Mouse (Mus musculus) stomach, adult 2 months (tissue): ENCODE measurements around the gene Sik3. TPM values are rescaled to one million over a fixed set of nuclear protein-coding genes. Genes with fewer than 3 reads are reported as not detected.

ENCODE experiments used
- polyA plus RNA-seq: library from polyadenylated mRNA; depleted of rRNA; stranded (reverse); fragments of >200 nt; gene quantifications from 2 replicates; pipeline ENCODE4 v1.2.3, GENCODE M21; 2012; rRNA removed

Sik3 gene
- 6.3 and 7.7 TPM in 2 replicates for polyA plus RNA-seq

GRCm38 (mm10) chr9:46012091-46013008 is at the start of gene Sik3, which contains the start of gene Pafah1b2:
Sik3 (plus strand) TSS chr9:46012820.
Pafah1b2 (minus strand) TSS chr9:46012690.

DNA sequence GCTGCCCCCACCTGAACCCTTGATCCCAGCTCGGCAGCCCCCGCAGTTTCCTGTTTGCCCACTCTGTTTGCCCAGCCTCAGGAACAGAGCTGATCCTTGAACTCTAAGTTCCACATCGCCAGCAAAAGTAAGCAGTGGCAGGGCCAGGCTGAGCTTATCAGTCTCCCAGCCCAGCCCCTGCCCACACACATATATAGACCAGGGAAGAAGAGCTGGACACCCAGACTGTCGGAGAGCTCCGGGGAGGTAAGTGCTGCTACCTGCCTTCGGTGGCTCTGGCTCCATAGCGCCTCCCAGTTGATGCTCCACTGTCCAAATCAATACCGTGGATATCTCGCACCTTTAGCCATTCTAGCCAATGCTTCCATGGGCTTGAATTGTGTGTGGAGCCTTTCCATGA is 215.9 kb downstream of the Sik3 start, which contains the start of gene Apoa1:
TSS of gene Apoa1 (plus strand) at position 90 of the 400 bp plus-strand sequence.

GRCm38 (mm10) chr9:46235596-46235648 is 222.8 kb downstream of the Sik3 start, which contains the start of gene Apoc3:
Apoc3 (minus strand) TSS chr9:46235636.

GRCm38 (mm10) chr9:46240526-46241153 is 228.0 kb downstream of the Sik3 start, which contains the start of gene Apoa4:
Apoa4 (plus strand) TSS chr9:46240696.

DNA sequence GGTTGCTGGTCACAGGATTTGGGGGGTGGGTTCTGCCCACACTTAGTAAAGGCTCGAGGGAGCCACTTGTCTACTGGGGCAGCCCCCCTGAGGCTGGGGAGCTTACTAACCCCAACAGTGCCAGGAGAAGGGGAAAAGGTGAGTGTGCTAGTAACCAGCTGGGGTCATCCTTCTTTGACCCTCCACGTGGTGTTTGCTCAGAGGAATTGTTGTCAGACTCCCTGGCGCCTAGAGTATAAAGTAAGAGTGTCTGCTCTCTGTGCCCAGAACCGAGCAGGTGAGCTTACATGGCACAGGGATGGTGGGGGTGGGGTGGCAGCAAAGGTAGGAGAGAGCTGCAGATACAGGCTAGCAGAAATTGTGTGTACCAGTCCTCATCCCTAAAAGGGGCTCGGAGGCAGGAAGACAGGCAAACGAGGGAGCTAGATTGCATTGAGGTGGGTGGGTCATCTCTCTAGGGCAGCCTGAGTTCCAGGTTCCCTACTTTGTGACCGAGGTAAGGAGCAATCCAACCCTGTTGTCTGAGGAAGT is 255.8 kb downstream of the Sik3 start, which contains the start of gene Apoa5:
TSS of gene Apoa5 (plus strand) at position 291 of the 531 bp plus-strand sequence.

GRCm38 (mm10) chr9:46272677-46273454 is 260.2 kb downstream of the Sik3 start, which contains the start of gene Zpr1:
Zpr1 (plus strand) TSS chr9:46273064.

Other genes with a start within 250 kb of the Sik3 start
- 3.8 and 7.7 TPM in 2 replicates for gene Cep164, start 184.1 kb upstream of the Sik3 start, polyA plus RNA-seq
- 4.6 and 7.5 TPM in 2 replicates for gene Bace1, start 174.2 kb upstream of the Sik3 start, polyA plus RNA-seq
- 19.4 and 24.3 TPM in 2 replicates for gene Pcsk7, start 106.3 kb upstream of the Sik3 start, polyA plus RNA-seq
- gene Rnf214, start 105.9 kb upstream of the Sik3 start, polyA plus RNA-seq = 4.1 and 5.1 TPM in 2 replicates
- gene Tagln, start 76.8 kb upstream of the Sik3 start, polyA plus RNA-seq = 1,224 and 2,118 TPM in 2 replicates
- 173 and 181 TPM in 2 replicates for gene Sidt2, start 57.6 kb upstream of the Sik3 start, polyA plus RNA-seq
- 8.1 and 8.3 TPM in 2 replicates for gene Pafah1b2, start 130 bp upstream of the Sik3 start, polyA plus RNA-seq
- 510 and 738 TPM in 2 replicates for gene Apoa1, start 215.8 kb downstream of the Sik3 start, polyA plus RNA-seq
- 0.92 and 2.2 TPM in 2 replicates for gene Apoc3, start 222.8 kb downstream of the Sik3 start, polyA plus RNA-seq
- 14.9 and 26.8 TPM in 2 replicates for gene Apoa4, start 227.9 kb downstream of the Sik3 start, polyA plus RNA-seq